Mouse (Mus musculus): ENCODE measurements around the gene A630095N17Rik.

GRCm38 (mm10) chr1:75234606-75235005 is 2.7 kb upstream of the A630095N17Rik start:
- TF ChIP-seq CTCF (conservative IDR thresholded peaks at IDR 0.05; ENCODE audit: low read length) (peak; percentile 36; the same call in 1 of the 2 replicates), POU5F1 (IDR thresholded peaks at IDR 0.05; ENCODE audit: borderline replicate concordance, low read length) (no peak), NANOG (IDR thresholded peaks at IDR 0.05; ENCODE audit: borderline replicate concordance, low read length) (no peak)
